Mouse (Mus musculus): ENCODE results near the gene Gm20814. TPM values are rescaled to one million over a fixed set of nuclear protein-coding genes. Genes with fewer than 3 reads are reported as not detected.
"Not testable (repeated sequence)": the region's sequence is repeated elsewhere in the genome, so short reads cannot be mapped to it uniquely, and the experiment has no call there.

The Gm20814 gene
- polyA plus RNA-seq (2015; fragmentation: Nextera tagmentation; extraction: Ambion mirVana): not detected in 2 replicates

DNA sequence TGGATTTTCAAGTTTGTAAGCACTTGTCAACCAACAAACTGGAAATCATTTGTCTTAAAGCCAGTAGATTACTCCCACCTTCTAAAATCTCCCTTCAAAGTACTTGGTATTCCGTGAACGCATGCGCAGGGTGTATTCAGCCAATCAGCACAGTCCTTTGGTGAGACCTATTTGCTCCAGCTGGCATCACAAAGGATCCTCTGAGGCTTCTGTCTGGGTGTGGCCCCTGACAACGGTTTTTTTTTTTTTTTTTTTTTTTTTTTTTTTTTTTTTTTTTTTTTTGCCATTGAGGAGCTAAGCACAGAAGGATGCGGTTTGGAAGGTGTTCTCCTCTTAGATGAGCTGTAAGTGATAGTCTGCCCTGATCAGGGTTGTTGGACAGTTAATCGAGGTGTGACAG is at the start of gene Gm20814:
Gm20814 (plus strand) TSS at position 301 of the 400 bp plus-strand sequence.
- H3K9ac ChIP-seq (ENCODE audit: low read length); H3K4me3 ChIP-seq (ENCODE audit: low read length); H3K27me3 ChIP-seq (ENCODE audit: control insufficient read depth, insufficient read depth, low read length); ATAC-seq (replicated peaks; ENCODE audit: extremely low read depth, insufficient read depth, low FRiP score); H3K36me3 ChIP-seq (ENCODE audit: control insufficient read depth, insufficient read depth); H3K27ac ChIP-seq (ENCODE audit: low read length); H3K4me1 ChIP-seq (ENCODE audit: control insufficient read depth, insufficient read depth, low read length); H3K9me3 ChIP-seq (replicated peaks; ENCODE audit: control insufficient read depth, low read length); H3K4me2 ChIP-seq (ENCODE audit: low read depth, low read length): not testable (repeated sequence)
- no CpG with 5 or more reads among the region's 6 CpGs for WGBS
